26 mouse cellular contexts compared by ENCODE assay signal in the genomic region with DNA sequence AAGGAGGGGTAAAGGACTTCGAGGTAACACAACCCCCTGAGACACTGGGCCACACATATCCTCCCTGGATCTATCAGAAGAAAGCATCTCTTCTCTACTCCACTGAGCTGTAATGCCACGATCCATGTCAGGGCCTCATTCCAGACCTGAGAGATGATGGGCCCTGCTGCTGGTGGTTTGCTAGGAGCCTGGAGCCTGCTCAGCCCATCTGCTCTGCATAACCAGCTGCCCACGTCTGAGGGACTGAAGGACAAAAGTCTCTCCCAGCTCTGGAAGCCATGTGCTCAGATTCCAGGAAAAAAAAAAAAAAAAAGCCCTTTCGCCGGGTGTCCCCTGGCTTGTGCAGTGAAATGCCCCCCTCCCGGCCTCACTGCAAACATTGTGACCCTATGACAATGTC. TPM values are rescaled to one million over a fixed set of nuclear protein-coding genes. Genes with fewer than 3 reads are reported as not detected.
"Had no signal": no experiment of that assay in that cellular context is flagged by ENCODE, and none has a peak within 500 bp of the region (broad histone marks: within the 10 kb centered on the region; RNA-seq: fewer than 3 reads in every experiment).

No protein-coding gene starts in this region.

- H3K27ac ChIP-seq: kidney, postnatal 0 days; layer of hippocampus, adult 2 months; limb, embryonic 10.5 days; limb, embryonic 13.5 days; liver, embryonic 15.5 days; macrophage; midbrain, embryonic 12.5 days had no signal

- DNase-seq: kidney, adult 2 months; layer of hippocampus, adult 9-11 months; lung, embryonic 14.5 days; thymus, postnatal 25 days had no signal

- H3K9ac ChIP-seq: limb, embryonic 13.5 days; liver, embryonic 15.5 days; lung, embryonic 14.5 days; midbrain, embryonic 12.5 days had no signal

- H3K36me3 ChIP-seq: limb, embryonic 10.5 days; limb, embryonic 13.5 days; liver, embryonic 15.5 days; midbrain, embryonic 12.5 days had no signal

- H3K4me3 ChIP-seq: layer of hippocampus, adult 2 months; limb, embryonic 10.5 days; limb, embryonic 13.5 days; liver, embryonic 15.5 days; midbrain, embryonic 12.5 days had no signal

- H3K4me2 ChIP-seq: limb, embryonic 13.5 days; liver, embryonic 15.5 days; lung, embryonic 14.5 days; midbrain, embryonic 12.5 days had no signal

- H3K9me3 ChIP-seq: limb, embryonic 10.5 days; limb, embryonic 13.5 days; liver, embryonic 15.5 days; midbrain, embryonic 12.5 days had no signal

- H3K4me1 ChIP-seq: limb, embryonic 13.5 days; liver, embryonic 15.5 days; midbrain, embryonic 12.5 days had no signal

- ATAC-seq: intestine, postnatal 0 days; lung, postnatal 0 days; midbrain, embryonic 16.5 days had no signal

RNA-seq across cellular contexts. Expression of gene Theg, which starts 11.4 kb away (rescaled TPM):
- total RNA-seq: left cerebral cortex, postnatal 25 days; liver, adult 2 months; megakaryocyte, adult 5-6 weeks had no signal
- polyA plus RNA-seq: intestine, embryonic 14.5 days; intestine, postnatal 0 days; kidney, adult 2 months; kidney, embryonic 14.5 days; kidney, postnatal 0 days; large intestine, adult 2 months; limb, embryonic 10.5 days; limb, embryonic 13.5 days; liver, adult 2 months; liver, embryonic 15.5 days; lung, embryonic 14.5 days; lung, postnatal 0 days; macrophage; midbrain, embryonic 12.5 days; midbrain, embryonic 16.5 days; neural tube, embryonic 11.5 days; neural tube, embryonic 14.5 days; small intestine, adult 2 months; stomach, embryonic 14.5 days; thymus, postnatal 0 days had no signal

RNA-seq across cellular contexts. Expression of gene C2cd4c, which starts 38.1 kb away (rescaled TPM):
- total RNA-seq: liver, adult 2 months; megakaryocyte, adult 5-6 weeks had no signal
- polyA plus RNA-seq: kidney, embryonic 14.5 days; limb, embryonic 10.5 days; liver, embryonic 15.5 days; lung, embryonic 14.5 days; lung, postnatal 0 days; macrophage; spleen, adult 2 months; thymus, postnatal 0 days had no signal
